Mouse (Mus musculus) hindbrain, embryonic 10.5 days (tissue): ENCODE measurements around the gene Rhob. TPM values are rescaled to one million over a fixed set of nuclear protein-coding genes. Genes with fewer than 3 reads are reported as not detected.
A peak's percentile ranks its signal among the peaks of the same experiment; 100 is the strongest.
"Not testable (repeated sequence)": the region's sequence is repeated elsewhere in the genome, so short reads cannot be mapped to it uniquely, and the experiment has no call there.

ENCODE experiments used
- DNase-seq: peaks from one replicate; pipeline ENCODE4 v3.0.0-alpha.2; 2017; ENCODE audit warnings: low spot score
- H3K27ac ChIP-seq: fragments of 300-500 bp; sonication (generic); 2 replicates; pipeline ENCODE4 v1.5.1; 2016; ENCODE audit warnings: mild to moderate bottlenecking, moderate library complexity
- H3K27me3 ChIP-seq: fragments of 300-500 bp; sonication (generic); 2 replicates; pipeline ENCODE4 v1.6.1; 2016; ENCODE audit warnings: mild to moderate bottlenecking; ENCODE audit not compliant: poor library complexity, insufficient read depth, severe bottlenecking
- H3K36me3 ChIP-seq: fragments of 300-500 bp; sonication (generic); 2 replicates; pipeline ENCODE4 v1.6.1; 2016; ENCODE audit warnings: mild to moderate bottlenecking, moderate library complexity
- H3K4me1 ChIP-seq: fragments of 300-500 bp; sonication (generic); replicated peaks from 2 replicates; pipeline ENCODE4 v1.6.1; 2016; ENCODE audit warnings: mild to moderate bottlenecking
- H3K4me3 ChIP-seq: fragments of 300-500 bp; sonication (generic); 2 replicates; pipeline ENCODE4 v1.5.1; 2016; ENCODE audit warnings: mild to moderate bottlenecking, moderate library complexity
- H3K9me3 ChIP-seq: fragments of 300-500 bp; sonication (generic); 2 replicates; pipeline ENCODE4 v1.6.1; 2016; ENCODE audit warnings: mild to moderate bottlenecking, moderate library complexity
- whole genome bisulfite sequencing: fragments of 180-500 bp; shearing (Covaris S2); methylation state at CpG from one replicate; pipeline ENCODE4 v1.1.7; 2016; 5-methylcytosine and 5-hydroxymethylcytosine counted together
- polyA plus RNA-seq: library from polyadenylated mRNA; unstranded; fragments of >200 nt; fragmentation: Nextera tagmentation; extraction: Ambion mirVana; gene quantifications from 2 replicates; pipeline ENCODE4 v1.2.1, GENCODE M21; 2016

Gene Rhob
- polyA plus RNA-seq, 1 experiment from 2014 or later = 54.8 TPM

- Histone ChIP-seq H3K4me3 (no peak overlapping the region), H3K4me1 (peaks cover 16% of the 10 kb centered on the region; the same call in 1 of the 2 replicates), H3K9me3 (no peaks in the 10 kb centered on the region), H3K27me3 (0 out of 2 replicates have a peak, but pooled peaks cover 6% of the 10 kb centered on the region), H3K27ac (no peak overlapping the region), H3K36me3 (no peaks in the 10 kb centered on the region)
- DNase-seq = no peak
- WGBS = 85% methylated on average over 3 of the region's 3 CpGs
Observed at GRCm38 (mm10) chr12:8465680-8466079, 34.1 kb downstream of the Rhob start.

DNA sequence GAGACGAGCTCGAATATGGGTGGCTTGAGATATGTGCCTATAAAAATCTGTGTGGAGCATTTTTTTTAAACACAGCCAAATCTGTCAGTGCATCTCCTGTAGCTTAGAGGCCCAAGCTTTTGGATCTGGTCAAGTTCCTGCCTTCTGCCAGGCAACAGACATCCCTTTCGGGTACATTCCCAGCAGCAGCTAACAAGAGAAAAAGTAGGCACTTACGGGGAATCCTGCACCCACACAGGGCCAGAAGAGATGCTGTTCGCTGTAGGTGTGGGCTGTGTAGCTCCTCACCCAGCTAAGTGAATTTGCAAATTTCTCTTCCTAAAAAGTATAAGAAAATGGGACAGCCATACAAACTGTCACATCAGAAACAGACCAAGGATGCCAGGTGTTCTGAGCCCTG is 34.8 kb downstream of the Rhob start:
- Histone ChIP-seq H3K4me1 (peaks cover 16% of the 10 kb centered on the region; the same call in 1 of the 2 replicates), H3K36me3 (no peaks in the 10 kb centered on the region), H3K27ac (no peak overlapping the region), H3K9me3 (no peaks in the 10 kb centered on the region), H3K4me3 (no peak overlapping the region), H3K27me3 (0 out of 2 replicates have a peak, but pooled peaks cover 6% of the 10 kb centered on the region)
- WGBS = 88% methylated on average over 5 of the region's 5 CpGs
- DNase-seq = no peak

DNA sequence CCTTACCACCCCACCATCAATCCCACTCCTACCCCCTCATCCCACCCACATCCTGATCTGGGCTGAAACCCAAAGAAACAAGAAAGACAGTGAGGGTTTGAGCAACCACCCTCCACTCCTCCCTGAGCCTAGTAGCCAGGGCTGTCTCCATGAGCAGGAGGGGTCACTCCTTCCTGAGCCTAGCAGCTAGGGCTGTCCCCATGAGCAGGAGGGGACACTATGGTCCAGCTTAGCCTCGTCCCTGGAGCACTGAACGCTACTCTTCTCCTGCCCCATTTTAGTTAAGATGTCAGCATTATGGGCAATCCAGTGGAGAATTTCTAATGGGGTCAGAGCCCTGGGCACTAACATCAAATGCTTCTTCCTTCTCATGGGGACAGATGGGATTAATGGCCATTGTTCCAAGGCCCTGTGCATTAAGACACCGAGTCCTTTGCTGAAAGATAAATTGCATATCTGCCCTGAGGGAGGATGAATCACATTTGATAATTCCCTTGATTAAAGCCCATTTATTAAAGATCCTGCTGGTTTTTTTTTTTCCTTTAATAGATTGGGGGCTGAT is 36.1 kb downstream of the Rhob start:
- 0 out of 2 replicates have a peak, but pooled peaks cover 6% of the 10 kb centered on the region for H3K27me3 ChIP-seq

DNA sequence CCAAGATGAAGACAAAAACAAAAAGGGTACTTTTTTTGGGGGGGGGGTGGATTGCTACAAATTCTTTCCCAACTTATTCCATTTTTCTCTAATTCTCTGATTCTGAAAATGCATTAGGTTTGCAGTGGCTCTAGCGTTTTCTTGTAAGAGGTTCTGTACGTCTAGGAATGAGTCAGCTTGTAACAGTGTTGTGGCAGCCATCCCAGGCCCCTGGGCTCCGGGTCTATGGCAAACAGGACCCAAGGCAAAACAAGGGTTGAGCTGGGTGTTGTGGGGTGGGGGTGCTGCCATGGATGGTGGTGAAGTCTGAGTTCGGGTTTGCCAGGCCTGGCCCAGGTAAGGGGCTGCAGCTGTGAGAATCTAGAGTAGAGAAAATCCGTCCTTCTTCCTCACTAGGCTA is 37.3 kb downstream of the Rhob start:
- H3K27me3 ChIP-seq = 0 out of 2 replicates have a peak, but pooled peaks cover 6% of the 10 kb centered on the region
- H3K9me3 ChIP-seq = no peaks in the 10 kb centered on the region
- 88% methylated on average over 5 of the region's 5 CpGs for WGBS
- no peak overlapping the region for H3K27ac ChIP-seq
- peaks cover 17% of the 10 kb centered on the region; the same call in 1 of the 2 replicates for H3K4me1 ChIP-seq
- no peak overlapping the region for H3K4me3 ChIP-seq
- DNase-seq = no peak
- H3K36me3 ChIP-seq = no peaks in the 10 kb centered on the region

More for the DNA sequence above, 36.1 kb downstream of the Rhob start:
- no peak for DNase-seq
- Histone ChIP-seq H3K27ac (no peak overlapping the region), H3K4me3 (no peak overlapping the region), H3K36me3 (no peaks in the 10 kb centered on the region), H3K9me3 (no peaks in the 10 kb centered on the region), H3K4me1 (peaks cover 16% of the 10 kb centered on the region; the same call in 1 of the 2 replicates)
- 59% methylated on average over 3 of the region's 3 CpGs for WGBS

- H3K4me3 ChIP-seq, H3K9me3 ChIP-seq, H3K27ac ChIP-seq, DNase-seq, H3K36me3 ChIP-seq, H3K27me3 ChIP-seq: not testable (repeated sequence)
- 95% methylated on average over 8 of the region's 8 CpGs for WGBS
- peaks cover 18% of the 10 kb centered on the region for H3K4me1 ChIP-seq
Observed at GRCm38 (mm10) chr12:8461575-8461974, 38.2 kb downstream of the Rhob start.

GRCm38 (mm10) chr12:8458400-8458799 is 41.4 kb downstream of the Rhob start:
- H3K4me1 ChIP-seq = peaks cover 13% of the 10 kb centered on the region
- H3K27me3 ChIP-seq = peaks cover 3% of the 10 kb centered on the region
- H3K4me3 ChIP-seq = no peak overlapping the region
- no peak for DNase-seq
- H3K9me3 ChIP-seq = no peaks in the 10 kb centered on the region
- 82% methylated on average over 8 of the region's 8 CpGs for WGBS
- H3K27ac ChIP-seq = no peak overlapping the region
- H3K36me3 ChIP-seq = no peaks in the 10 kb centered on the region

DNA sequence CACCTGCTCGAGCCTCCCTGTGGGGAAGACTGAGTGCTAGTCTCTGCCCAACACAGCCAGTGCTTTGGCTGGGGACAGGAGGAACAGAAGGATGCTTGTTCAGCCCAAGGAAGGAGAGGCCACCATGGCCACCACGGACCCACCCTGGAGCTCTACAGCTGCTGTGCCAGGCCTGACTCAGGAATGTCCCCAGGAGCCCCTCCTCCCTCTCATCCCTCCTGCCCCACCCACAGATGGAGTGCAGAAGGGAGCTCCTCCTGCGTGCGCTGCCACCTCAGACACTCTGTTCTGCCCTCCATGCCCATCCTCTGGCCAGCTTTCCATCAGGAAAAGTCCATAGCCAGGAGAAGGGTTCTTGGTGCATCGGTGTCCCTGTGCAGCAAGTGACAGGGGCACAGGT is 42.8 kb downstream of the Rhob start:
- Histone ChIP-seq H3K36me3 (no peaks in the 10 kb centered on the region), H3K27me3 (peaks cover 3% of the 10 kb centered on the region), H3K27ac (peak overlapping the region; percentile 23; the same call in 1 of the 2 replicates), H3K9me3 (no peaks in the 10 kb centered on the region), H3K4me1 (peaks cover 14% of the 10 kb centered on the region), H3K4me3 (no peak overlapping the region)
- 74% methylated on average over 5 of the region's 5 CpGs for WGBS
- DNase-seq = no peak

GRCm38 (mm10) chr12:8455046-8455445 is 44.8 kb downstream of the Rhob start:
- Histone ChIP-seq H3K36me3 (no peaks in the 10 kb centered on the region), H3K4me1 (peaks cover 31% of the 10 kb centered on the region), H3K4me3 (no peak overlapping the region), H3K27me3 (peaks cover 7% of the 10 kb centered on the region), H3K9me3 (no peaks in the 10 kb centered on the region), H3K27ac (no peak overlapping the region)
- 56% methylated on average over 2 of the region's 2 CpGs for WGBS
- no peak for DNase-seq

DNA sequence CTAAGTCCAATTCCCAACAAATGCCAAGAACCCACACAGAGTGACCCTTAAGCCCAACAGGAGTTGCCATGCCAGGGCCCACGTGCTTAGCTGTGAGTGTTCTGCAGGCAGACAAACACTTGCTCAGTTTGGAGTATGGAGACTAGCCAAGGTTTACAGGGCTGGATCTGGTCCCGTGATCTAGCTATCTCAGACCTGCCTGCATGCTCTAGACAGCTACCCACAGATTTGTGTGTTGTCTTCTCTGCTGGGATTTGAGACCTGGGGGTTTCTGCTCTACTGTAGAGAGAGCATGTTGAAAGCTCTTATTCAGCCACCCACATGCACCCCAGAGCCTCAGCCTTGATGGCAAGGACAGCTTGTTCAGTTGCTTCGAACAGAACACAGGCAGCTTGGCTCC is 45.3 kb downstream of the Rhob start:
- H3K9me3 ChIP-seq = no peaks in the 10 kb centered on the region
- H3K27me3 ChIP-seq = peaks cover 12% of the 10 kb centered on the region
- H3K4me1 ChIP-seq = peaks cover 31% of the 10 kb centered on the region
- no peak overlapping the region for H3K27ac ChIP-seq
- no peaks in the 10 kb centered on the region for H3K36me3 ChIP-seq
- DNase-seq = no peak
- H3K4me3 ChIP-seq = no peak overlapping the region
- WGBS = 89% methylated on average over 3 of the region's 3 CpGs

DNA sequence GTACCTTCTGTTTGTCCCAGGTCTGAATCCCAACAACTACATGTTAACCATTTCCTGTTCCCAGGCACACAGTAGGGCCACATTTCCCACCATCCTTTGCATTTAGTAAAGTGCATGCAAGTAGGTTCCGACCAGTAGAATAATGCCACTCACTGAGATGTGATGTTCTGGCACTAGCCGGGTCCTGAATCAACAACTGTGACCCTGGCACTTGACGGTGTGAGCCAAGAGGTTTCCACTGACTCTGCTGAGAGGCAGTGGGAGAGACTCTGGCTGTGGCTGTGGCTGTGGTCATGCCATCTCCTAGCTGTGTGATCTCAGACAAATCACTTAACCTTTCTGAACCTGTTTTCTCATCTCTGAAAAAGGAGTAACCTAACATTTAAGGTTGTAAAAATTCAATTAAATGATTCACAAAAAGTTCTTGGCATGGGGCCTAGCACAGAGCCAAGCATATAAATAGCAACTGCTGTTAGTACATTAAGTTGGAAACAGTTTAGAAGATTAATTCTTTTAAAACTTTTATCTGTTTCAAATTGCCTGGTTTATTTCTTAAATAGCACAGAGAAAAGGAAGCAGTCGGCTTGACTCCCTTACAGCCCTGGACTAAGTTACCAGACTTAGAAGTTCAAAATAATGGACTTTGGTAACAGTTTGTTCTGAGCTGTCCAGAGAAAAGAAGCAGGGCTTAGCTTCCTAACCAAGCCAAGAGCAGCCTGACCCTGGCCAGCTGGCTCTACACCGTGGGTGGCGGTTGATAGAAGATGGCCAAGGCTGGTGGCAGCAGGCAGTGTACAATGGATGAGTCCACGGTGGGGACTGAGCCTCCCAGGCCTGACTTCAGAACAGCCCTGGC is 46.8 kb downstream of the Rhob start:
- H3K36me3 ChIP-seq = no peaks in the 10 kb centered on the region
- no peaks in the 10 kb centered on the region for H3K9me3 ChIP-seq
- no peak for DNase-seq
- peaks cover 29% of the 10 kb centered on the region for H3K4me1 ChIP-seq
- WGBS = 84% methylated on average over 7 of the region's 7 CpGs
- no peak overlapping the region for H3K4me3 ChIP-seq
- peaks cover 17% of the 10 kb centered on the region for H3K27me3 ChIP-seq
- no peak overlapping the region for H3K27ac ChIP-seq

GRCm38 (mm10) chr12:8451571-8452485 is 48.0 kb downstream of the Rhob start:
- DNase-seq = peak; percentile 42
- peak overlapping the region; percentile 36; the same call in 1 of the 2 replicates for H3K27ac ChIP-seq

GRCm38 (mm10) chr12:8450639-8451038 is 49.2 kb downstream of the Rhob start:
- no peak for DNase-seq
- no peaks in the 10 kb centered on the region for H3K36me3 ChIP-seq
- H3K4me3 ChIP-seq = no peak overlapping the region
- H3K27ac ChIP-seq = no peak overlapping the region
- no peaks in the 10 kb centered on the region for H3K9me3 ChIP-seq
- H3K27me3 ChIP-seq = peaks cover 20% of the 10 kb centered on the region
- 68% methylated on average over 6 of the region's 6 CpGs for WGBS
- H3K4me1 ChIP-seq = peaks cover 39% of the 10 kb centered on the region

More at GRCm38 (mm10) chr12:8451571-8452485, 48.0 kb downstream of the Rhob start:
- H3K4me3 ChIP-seq = no peak overlapping the region
- no peaks in the 10 kb centered on the region for H3K9me3 ChIP-seq
- H3K4me1 ChIP-seq = peaks cover 36% of the 10 kb centered on the region
- 39% methylated on average over 7 of the region's 7 CpGs for WGBS
- peaks cover 17% of the 10 kb centered on the region for H3K27me3 ChIP-seq
- no peaks in the 10 kb centered on the region for H3K36me3 ChIP-seq
